Mouse (Mus musculus) spleen, adult 12 weeks (tissue): ENCODE data around the gene Chsy1.

Experiments
- DNase-seq: peaks from one replicate; pipeline ENCODE4 v3.0.0; 2022; ENCODE audit warnings: low spot score

Gene Chsy1

GRCm38 (mm10) chr7:66215911-66216310, 106.6 kb downstream of the Chsy1 start:
- no peak for DNase-seq

- no peak for DNase-seq
Measured at GRCm38 (mm10) chr7:66217011-66217410, 107.7 kb downstream of the Chsy1 start.

GRCm38 (mm10) chr7:66217531-66218094, 108.3 kb downstream of the Chsy1 start:
- no peak for DNase-seq

GRCm38 (mm10) chr7:66218193-66219014, 109.1 kb downstream of the Chsy1 start:
- DNase-seq = no peak

- DNase-seq = no peak
Measured at GRCm38 (mm10) chr7:66219028-66219793, 109.9 kb downstream of the Chsy1 start.

GRCm38 (mm10) chr7:66219794-66220227, 110.5 kb downstream of the Chsy1 start:
- DNase-seq = no peak

- no peak for DNase-seq
Measured at GRCm38 (mm10) chr7:66222621-66223091, 113.3 kb downstream of the Chsy1 start.
